Comparison of ENCODE assay signal across 13 mouse cellular contexts in genomic region chr11:53516775-53517627, GRCm38 (mm10). TPM values are rescaled to one million over a fixed set of nuclear protein-coding genes. Genes with fewer than 3 reads are reported as not detected.
DNase-seq lines count a peak whose midpoint lies in the region; ATAC-seq and TF ChIP-seq lines count a peak whose summit lies in the region.
"Had no signal": no experiment of that assay in that cellular context is flagged by ENCODE, and none has a peak within 500 bp of the region (broad histone marks: within the 10 kb centered on the region; RNA-seq: fewer than 3 reads in every experiment).

No protein-coding gene starts in this region.

- no peaks in the 10 kb centered on the region for H3K9me3 ChIP-seq in kidney, embryonic 16.5 days (ENCODE audit: low read length)
- no peaks in the 10 kb centered on the region for H3K9me3 ChIP-seq in MEL (replicated peaks; ENCODE audit: insufficient read depth, low read length)
- H3K9me3 ChIP-seq in liver, embryonic 12.5 days (replicated peaks), result no peaks in the 10 kb centered on the region
- H3K9me3 ChIP-seq: neural tube, embryonic 12.5 days had no signal

- H3K4me1 ChIP-seq in kidney, embryonic 16.5 days (ENCODE audit: insufficient read depth, low read length), result peaks cover 11% of the 10 kb centered on the region
- peaks cover 13 to 24% of the 10 kb centered on the region in 2 experiments for H3K4me1 ChIP-seq in MEL (ENCODE audit: control insufficient read depth in 1 of 2, insufficient read depth in 2 of 2, low read length in 2 of 2)
- H3K4me1 ChIP-seq in liver, embryonic 12.5 days, result peaks cover 56% of the 10 kb centered on the region
- H3K4me1 ChIP-seq in thymus, adult 2 months (replicated peaks; ENCODE audit: control insufficient read depth, insufficient read depth, low read length), result peaks cover 26% of the 10 kb centered on the region

- no peak overlapping the region for H3K4me3 ChIP-seq in kidney, embryonic 16.5 days (ENCODE audit: low read length)
- H3K4me3 ChIP-seq in MEL (ENCODE audit: control insufficient read depth in 1 of 2, insufficient read depth in 1 of 2, low read depth in 2 of 2, low read length in 2 of 2), result peak overlapping the region; percentile 42 to 55
- H3K4me3 ChIP-seq in liver, embryonic 12.5 days, result no peak overlapping the region
- H3K4me3 ChIP-seq in thymus, adult 2 months (ENCODE audit: control insufficient read depth, insufficient read depth, low read length), result no peak overlapping the region
- H3K4me3 ChIP-seq: neural tube, embryonic 12.5 days had no signal

- H3K79me2 ChIP-seq in MEL (ENCODE audit: control insufficient read depth, insufficient read depth, low read length, poor library complexity), result peaks cover 27% of the 10 kb centered on the region

- DNase-seq in kidney, postnatal 4 days, result no peak
- DNase-seq in MEL (ENCODE audit: low read depth, low spot score), result peak; percentile 86
- peak; percentile 33 for DNase-seq in thymus, adult 2 months
- no peak for DNase-seq in adrenal gland, postnatal 25 days
- DNase-seq in right cerebral cortex, postnatal 36 days (ENCODE audit: low spot score in 2 of 2), result no peak
- no peak for DNase-seq in frontal cortex, postnatal 25 days (ENCODE audit: low spot score in 2 of 2)
- DNase-seq: forebrain, postnatal 0 days had no signal

- TF ChIP-seq CTCF in MEL (IDR thresholded peaks at IDR 0.05 in 2 of 3, conservative IDR thresholded peaks at IDR 0.05 in 1 of 3; ENCODE audit: control insufficient read depth in 1 of 3, insufficient read depth in 1 of 3, low read depth in 2 of 3, low read length in 3 of 3, poor library complexity in 1 of 3, severe bottlenecking in 1 of 3), result no peak
- TF ChIP-seq CTCF in thymus, adult 2 months (IDR thresholded peaks at IDR 0.05; ENCODE audit: borderline replicate concordance, control insufficient read depth, extremely low read depth, insufficient read depth, low read length, poor library complexity), result no peak

- 39% methylated on average over 8 of the region's 8 CpGs for WGBS in kidney, embryonic 16.5 days
- WGBS in liver, embryonic 12.5 days (ENCODE audit: insufficient replicate concordance), result 21% methylated on average over 8 of the region's 8 CpGs
- WGBS in thymus, adult 2 months, result 23% methylated on average over 8 of the region's 8 CpGs

- no peak overlapping the region for H3K4me2 ChIP-seq in kidney, embryonic 16.5 days (replicated peaks; ENCODE audit: low read depth, low read length)
- peak overlapping the region; percentile 29 for H3K4me2 ChIP-seq in liver, embryonic 12.5 days
- H3K4me2 ChIP-seq: hindbrain, embryonic 14.5 days; neural tube, embryonic 12.5 days had no signal

- no peaks in the 10 kb centered on the region for H3K27me3 ChIP-seq in kidney, embryonic 16.5 days (ENCODE audit: insufficient read depth, low read length)
- H3K27me3 ChIP-seq in MEL (ENCODE audit: control insufficient read depth in 1 of 2, insufficient read depth in 2 of 2, low read length in 2 of 2), result no peaks in the 10 kb centered on the region
- 0 out of 2 replicates have a peak, but pooled peaks cover 4% of the 10 kb centered on the region for H3K27me3 ChIP-seq in liver, embryonic 12.5 days (replicated peaks)
- H3K27me3 ChIP-seq in thymus, adult 2 months (ENCODE audit: control insufficient read depth, insufficient read depth, low read length), result no peaks in the 10 kb centered on the region

- TF ChIP-seq EP300 in MEL (IDR thresholded peaks at IDR 0.05; ENCODE audit: low read depth in 1 of 2, low read length in 2 of 2), result peak; percentile 11 to 48; a peak in 1 of 4 replicates

- H3K36me3 ChIP-seq in kidney, embryonic 16.5 days (ENCODE audit: insufficient read depth, low read length), result no peaks in the 10 kb centered on the region
- peaks cover 0 to 24% of the 10 kb centered on the region in 2 experiments; a peak in 2 of 4 replicates for H3K36me3 ChIP-seq in MEL (ENCODE audit: control insufficient read depth in 1 of 2, insufficient read depth in 2 of 2, low read length in 2 of 2)
- no peaks in the 10 kb centered on the region for H3K36me3 ChIP-seq in liver, embryonic 12.5 days
- H3K36me3 ChIP-seq in thymus, adult 2 months (ENCODE audit: control insufficient read depth, insufficient read depth, low read length), result no peaks in the 10 kb centered on the region
- H3K36me3 ChIP-seq: neural tube, embryonic 12.5 days had no signal

- no peak overlapping the region for H3K27ac ChIP-seq in kidney, embryonic 16.5 days (ENCODE audit: low read length)
- peak overlapping the region; percentile 98 for H3K27ac ChIP-seq in MEL (ENCODE audit: control insufficient read depth, low read depth, low read length)
- H3K27ac ChIP-seq in liver, embryonic 12.5 days, result peak overlapping the region; percentile 95
- no peak overlapping the region for H3K27ac ChIP-seq in thymus, adult 2 months (ENCODE audit: control insufficient read depth, insufficient read depth, low read length)
- H3K27ac ChIP-seq: hindbrain, embryonic 14.5 days; kidney, postnatal 0 days; neural tube, embryonic 12.5 days had no signal

- peak in 1 of 2 experiments; percentile 57; a peak in 2 of 4 replicates for TF ChIP-seq POLR2A in MEL (IDR thresholded peaks at IDR 0.05; ENCODE audit: control insufficient read depth in 1 of 2, insufficient read depth in 1 of 2, low read depth in 1 of 2, low read length in 2 of 2, poor library complexity in 1 of 2)
- no peak for TF ChIP-seq POLR2A in thymus, adult 2 months (IDR thresholded peaks at IDR 0.05; ENCODE audit: control insufficient read depth, extremely low read depth, insufficient read depth, low read length, poor library complexity)

- no peak for ATAC-seq in kidney, embryonic 16.5 days (ENCODE audit: low FRiP score, low TSS enrichment)
- peak; percentile 42 for ATAC-seq in liver, embryonic 12.5 days
- ATAC-seq: forebrain, postnatal 0 days had no signal

- no peak for TF ChIP-seq RAD21 in MEL (IDR thresholded peaks at IDR 0.05; ENCODE audit: low read depth, low read length)

- H3K9ac ChIP-seq in kidney, embryonic 16.5 days (replicated peaks; ENCODE audit: low read length), result 0 out of 2 replicates have a peak overlapping the region, but pooled peaks have one; percentile 2
- peak overlapping the region; percentile 95 for H3K9ac ChIP-seq in MEL (ENCODE audit: control insufficient read depth, low read depth, low read length, poor library complexity, severe bottlenecking)
- no peak overlapping the region for H3K9ac ChIP-seq in liver, embryonic 12.5 days
- H3K9ac ChIP-seq: forebrain, postnatal 0 days; hindbrain, embryonic 14.5 days; neural tube, embryonic 12.5 days had no signal

TF ChIP-seq in MEL, 35 proteins besides CTCF, POLR2A, EP300 and RAD21 (continues in another document):
- TF ChIP-seq MYC (IDR thresholded peaks at IDR 0.05; ENCODE audit: low read depth, low read length) (no peak), USF2 (IDR thresholded peaks at IDR 0.05; ENCODE audit: borderline replicate concordance in 1 of 2, insufficient read depth in 1 of 2, low read depth in 1 of 2, low read length in 2 of 2) (no peak), BHLHE40 (IDR thresholded peaks at IDR 0.05; ENCODE audit: borderline replicate concordance, low read depth, low read length) (peak; percentile 6; the same call in 1 of the 2 replicates), NELFE (IDR thresholded peaks at IDR 0.05; ENCODE audit: low read depth, low read length) (0 out of 2 replicates have a peak, but pooled peaks have one; percentile 27), KAT2A (conservative IDR thresholded peaks at IDR 0.05; ENCODE audit: low read depth, low read length) (0 out of 2 replicates have a peak, but pooled peaks have one; percentile 5), MAFK (IDR thresholded peaks at IDR 0.05; ENCODE audit: borderline replicate concordance, low read depth, low read length) (no peak)

RNA-seq across cellular contexts. Expression of gene Sept8, which starts 2.1 kb away (rescaled TPM):
- polyA plus RNA-seq in kidney, embryonic 16.5 days (2015; fragmentation: Nextera tagmentation; extraction: Ambion mirVana), result 25.7 and 25.9 TPM in 2 replicates
- total RNA-seq in MEL (2012; rRNA removed), result 199 and 278 TPM in 2 replicates
- 100 to 1,000 TPM; 196 to 294 TPM for polyA plus RNA-seq in MEL (2012; ENCODE audit: insufficient read depth in 1 of 2, insufficient read length in 2 of 2, low read depth in 1 of 2, low replicate concordance in 2 of 2, missing spikeins in 1 of 2)
- 33.5 and 34.3 TPM in 2 replicates for polyA plus RNA-seq in liver, embryonic 12.5 days (2016; fragmentation: Nextera tagmentation; extraction: Ambion mirVana)
- 11.5 TPM in 2 replicates for polyA plus RNA-seq in thymus, adult 2 months (2012; rRNA removed)
- total RNA-seq in adrenal gland, postnatal 25 days (2021), result 44.5 and 44.6 TPM in 2 replicates

RNA-seq across cellular contexts. Expression of gene Sowaha, which starts 36.9 kb away (rescaled TPM):
- polyA plus RNA-seq in kidney, embryonic 16.5 days (2015; fragmentation: Nextera tagmentation; extraction: Ambion mirVana), result 0.17 and 0.23 TPM in 2 replicates
- not detected in 2 replicates for total RNA-seq in MEL (2012; rRNA removed)
- polyA plus RNA-seq in MEL (2012; ENCODE audit: insufficient read depth in 1 of 2, insufficient read length in 2 of 2, low read depth in 1 of 2, low replicate concordance in 2 of 2, missing spikeins in 1 of 2), result not detected
- polyA plus RNA-seq in liver, embryonic 12.5 days (2016; fragmentation: Nextera tagmentation; extraction: Ambion mirVana), result 9.8 and 10.1 TPM in 2 replicates
- 0.18 and 0.23 TPM in 2 replicates for polyA plus RNA-seq in thymus, adult 2 months (2012; rRNA removed)
- 0.30 and 0.33 TPM in 2 replicates for total RNA-seq in adrenal gland, postnatal 25 days (2021)

RNA-seq across cellular contexts. Expression of gene Gm9945, which starts 37.0 kb away (rescaled TPM):
- not detected in 2 replicates for polyA plus RNA-seq in kidney, embryonic 16.5 days (2015; fragmentation: Nextera tagmentation; extraction: Ambion mirVana)
- not detected in 2 replicates for total RNA-seq in MEL (2012; rRNA removed)
- polyA plus RNA-seq in MEL (2012; ENCODE audit: insufficient read depth in 1 of 2, insufficient read length in 2 of 2, low read depth in 1 of 2, low replicate concordance in 2 of 2, missing spikeins in 1 of 2), result not detected
- polyA plus RNA-seq in liver, embryonic 12.5 days (2016; fragmentation: Nextera tagmentation; extraction: Ambion mirVana), result 0.14 and 0.48 TPM in 2 replicates
- polyA plus RNA-seq in thymus, adult 2 months (2012; rRNA removed), result not detected in 2 replicates
- not detected in 2 replicates for total RNA-seq in adrenal gland, postnatal 25 days (2021)
- total RNA-seq: forebrain, postnatal 0 days had no signal
- polyA plus RNA-seq: kidney, postnatal 0 days; neural tube, embryonic 12.5 days had no signal

RNA-seq across cellular contexts. Expression of gene Gm9837, which starts 46.7 kb away (rescaled TPM):
- polyA plus RNA-seq in kidney, embryonic 16.5 days (2015; fragmentation: Nextera tagmentation; extraction: Ambion mirVana), result not detected in 2 replicates
- not detected in 2 replicates for total RNA-seq in MEL (2012; rRNA removed)
- not detected for polyA plus RNA-seq in MEL (2012; ENCODE audit: insufficient read depth in 1 of 2, insufficient read length in 2 of 2, low read depth in 1 of 2, low replicate concordance in 2 of 2, missing spikeins in 1 of 2)
- not detected in 2 replicates for polyA plus RNA-seq in liver, embryonic 12.5 days (2016; fragmentation: Nextera tagmentation; extraction: Ambion mirVana)
- not detected in 2 replicates for polyA plus RNA-seq in thymus, adult 2 months (2012; rRNA removed)
- not detected in 2 replicates for total RNA-seq in adrenal gland, postnatal 25 days (2021)
- total RNA-seq: left cerebral cortex, adult 8-10 months had no signal
- polyA plus RNA-seq: forebrain, postnatal 0 days; hindbrain, embryonic 14.5 days; kidney, postnatal 0 days; neural tube, embryonic 12.5 days had no signal

RNA-seq across cellular contexts. Expression of gene Kif3a, which starts 50.2 kb away (rescaled TPM):
- 62.8 and 72.5 TPM in 2 replicates for polyA plus RNA-seq in kidney, embryonic 16.5 days (2015; fragmentation: Nextera tagmentation; extraction: Ambion mirVana)
- 13.6 and 14.2 TPM in 2 replicates for total RNA-seq in MEL (2012; rRNA removed)
- 10 to 100 TPM; 17.1 to 88.3 TPM for polyA plus RNA-seq in MEL (2012; ENCODE audit: insufficient read depth in 1 of 2, insufficient read length in 2 of 2, low read depth in 1 of 2, low replicate concordance in 2 of 2, missing spikeins in 1 of 2)
- polyA plus RNA-seq in liver, embryonic 12.5 days (2016; fragmentation: Nextera tagmentation; extraction: Ambion mirVana), result 13.7 and 14.5 TPM in 2 replicates
- 3.8 and 4.2 TPM in 2 replicates for polyA plus RNA-seq in thymus, adult 2 months (2012; rRNA removed)
- total RNA-seq in adrenal gland, postnatal 25 days (2021), result 27.0 and 31.9 TPM in 2 replicates

Comparison
In these comparisons a context has a peak if more than half of its experiments do, and no peak if none do; other contexts are left out.
1. H3K27ac ChIP-seq: peak in MEL (single experiment) and liver, embryonic 12.5 days (single experiment); none in kidney, embryonic 16.5 days (single experiment) and thymus, adult 2 months (single experiment).
2. H3K4me3 ChIP-seq: peak in MEL (2 of 2); none in kidney, embryonic 16.5 days (single experiment), liver, embryonic 12.5 days (single experiment) and thymus, adult 2 months (single experiment).
3. DNase-seq: peak in MEL (single experiment) and thymus, adult 2 months (single experiment); none in kidney, postnatal 4 days (0 of 2), adrenal gland, postnatal 25 days (single experiment), right cerebral cortex, postnatal 36 days (0 of 2) and frontal cortex, postnatal 25 days (0 of 2).